27 mouse cellular contexts compared by ENCODE assay signal in the genomic region with DNA sequence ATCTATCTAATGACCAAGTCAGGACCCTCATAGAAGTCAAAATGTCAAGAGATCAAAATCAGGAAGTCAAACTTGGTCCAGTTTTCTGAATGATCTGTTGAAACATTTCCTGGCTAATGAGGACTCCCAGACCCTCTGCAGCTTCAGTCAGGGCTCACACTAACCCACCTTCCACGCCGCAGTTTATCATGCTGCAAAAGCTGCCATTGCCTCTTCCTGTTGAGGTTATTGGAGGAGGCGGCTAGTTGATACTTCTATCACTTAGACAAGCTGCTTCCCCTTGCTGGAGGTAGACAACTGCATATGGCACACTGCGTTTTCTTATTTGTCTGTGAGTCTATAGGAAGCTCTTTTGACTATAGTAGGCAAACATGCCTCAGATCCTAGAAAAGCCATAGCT.
"Had no signal": no experiment of that assay in that cellular context is flagged by ENCODE, and none has a peak within 500 bp of the region (broad histone marks: within the 10 kb centered on the region; RNA-seq: fewer than 3 reads in every experiment).

No protein-coding gene starts in this region.

- ATAC-seq: hindbrain, embryonic 16.5 days; inflammation-experienced regulatory T-cells, adult 6 months; intestine, embryonic 15.5 days had no signal

- H3K9me3 ChIP-seq: heart, embryonic 10.5 days; heart, embryonic 12.5 days; hindbrain, embryonic 10.5 days; hindbrain, embryonic 12.5 days; intestine, embryonic 15.5 days; kidney, embryonic 15.5 days; limb, embryonic 10.5 days; limb, embryonic 12.5 days; liver, embryonic 13.5 days had no signal

- H3K27ac ChIP-seq: gastrocnemius, adult 2 months; heart, embryonic 10.5 days; hindbrain, embryonic 10.5 days; hindbrain, embryonic 12.5 days; hindbrain, embryonic 14.5 days; intestine, embryonic 15.5 days; kidney, embryonic 15.5 days; kidney, postnatal 0 days; limb, embryonic 10.5 days; limb, embryonic 12.5 days; liver, embryonic 13.5 days had no signal

- H3K4me3 ChIP-seq: gastrocnemius, adult 2 months; heart, embryonic 10.5 days; heart, embryonic 12.5 days; hindbrain, embryonic 10.5 days; hindbrain, embryonic 12.5 days; intestine, embryonic 15.5 days; kidney, embryonic 15.5 days; limb, embryonic 10.5 days; limb, embryonic 12.5 days; liver, embryonic 13.5 days had no signal

- H3K27me3 ChIP-seq: heart, embryonic 12.5 days; hindbrain, embryonic 12.5 days; intestine, embryonic 15.5 days; kidney, embryonic 15.5 days; limb, embryonic 12.5 days; liver, embryonic 13.5 days had no signal

- H3K9ac ChIP-seq: heart, embryonic 12.5 days; hindbrain, embryonic 12.5 days; hindbrain, embryonic 14.5 days; intestine, embryonic 15.5 days; kidney, embryonic 15.5 days; limb, embryonic 12.5 days; liver, embryonic 13.5 days had no signal

- H3K4me2 ChIP-seq: heart, embryonic 12.5 days; hindbrain, embryonic 12.5 days; hindbrain, embryonic 14.5 days; intestine, embryonic 15.5 days; kidney, embryonic 15.5 days; limb, embryonic 12.5 days; liver, embryonic 11.5 days; liver, embryonic 13.5 days had no signal

- H3K4me1 ChIP-seq: heart, embryonic 10.5 days; heart, embryonic 12.5 days; hindbrain, embryonic 10.5 days; hindbrain, embryonic 12.5 days; intestine, embryonic 15.5 days; kidney, embryonic 15.5 days; limb, embryonic 10.5 days; limb, embryonic 12.5 days; liver, embryonic 13.5 days had no signal

- H3K36me3 ChIP-seq: heart, embryonic 10.5 days; heart, embryonic 12.5 days; hindbrain, embryonic 10.5 days; hindbrain, embryonic 12.5 days; intestine, embryonic 15.5 days; kidney, embryonic 15.5 days; limb, embryonic 10.5 days; limb, embryonic 12.5 days; liver, embryonic 13.5 days had no signal

- DNase-seq: gastrocnemius, adult 2 months; gastrocnemius, postnatal 10 days; gastrocnemius, postnatal 25 days; heart, adult 11 months; heart, postnatal 10 days; kidney, adult 11 months; kidney, adult 2 months; kidney, adult 9 months; kidney, postnatal 14 days; kidney, postnatal 36 days; layer of hippocampus, adult 9-11 months; layer of hippocampus, postnatal 36 days; liver; liver, embryonic 13.5 days had no signal
